Mouse (Mus musculus) C2C12 (cell line): ENCODE data around the gene Clpb.

Source experiments
- CEBPB ChIP-seq: IDR thresholded peaks from one replicate; pipeline ENCODE4 v1.6.1; 2011; ENCODE audit warnings: low read depth, mild to moderate bottlenecking, control low read depth, moderate library complexity
- CTCF ChIP-seq: IDR thresholded peaks from one replicate; pipeline ENCODE4 v1.5.1; 2011; ENCODE audit not compliant: control insufficient read depth, insufficient read depth, insufficient read length
- MAX ChIP-seq: IDR thresholded peaks from one replicate; pipeline ENCODE4 v1.6.1; 2011; ENCODE audit warnings: mild to moderate bottlenecking, control low read depth
- MYOD1 ChIP-seq: IDR thresholded peaks from one replicate; pipeline ENCODE4 v1.6.1; 2011; ENCODE audit warnings: low read depth; ENCODE audit not compliant: control insufficient read depth, insufficient read length
- MYOG ChIP-seq: IDR thresholded peaks from one replicate; pipeline ENCODE4 v1.6.1; 2011; ENCODE audit not compliant: control insufficient read depth, insufficient read length; ENCODE audit errors: extremely low read depth

- TF ChIP-seq CTCF (no peak), MYOD1 (no peak), CEBPB (no peak), MAX (no peak), MYOG (no peak)
Observed at GRCm38 (mm10) chr7:101772687-101773086, 109.3 kb downstream of the Clpb start.
